ENCODE assay signal across 8 mouse cellular contexts in the genomic region with DNA sequence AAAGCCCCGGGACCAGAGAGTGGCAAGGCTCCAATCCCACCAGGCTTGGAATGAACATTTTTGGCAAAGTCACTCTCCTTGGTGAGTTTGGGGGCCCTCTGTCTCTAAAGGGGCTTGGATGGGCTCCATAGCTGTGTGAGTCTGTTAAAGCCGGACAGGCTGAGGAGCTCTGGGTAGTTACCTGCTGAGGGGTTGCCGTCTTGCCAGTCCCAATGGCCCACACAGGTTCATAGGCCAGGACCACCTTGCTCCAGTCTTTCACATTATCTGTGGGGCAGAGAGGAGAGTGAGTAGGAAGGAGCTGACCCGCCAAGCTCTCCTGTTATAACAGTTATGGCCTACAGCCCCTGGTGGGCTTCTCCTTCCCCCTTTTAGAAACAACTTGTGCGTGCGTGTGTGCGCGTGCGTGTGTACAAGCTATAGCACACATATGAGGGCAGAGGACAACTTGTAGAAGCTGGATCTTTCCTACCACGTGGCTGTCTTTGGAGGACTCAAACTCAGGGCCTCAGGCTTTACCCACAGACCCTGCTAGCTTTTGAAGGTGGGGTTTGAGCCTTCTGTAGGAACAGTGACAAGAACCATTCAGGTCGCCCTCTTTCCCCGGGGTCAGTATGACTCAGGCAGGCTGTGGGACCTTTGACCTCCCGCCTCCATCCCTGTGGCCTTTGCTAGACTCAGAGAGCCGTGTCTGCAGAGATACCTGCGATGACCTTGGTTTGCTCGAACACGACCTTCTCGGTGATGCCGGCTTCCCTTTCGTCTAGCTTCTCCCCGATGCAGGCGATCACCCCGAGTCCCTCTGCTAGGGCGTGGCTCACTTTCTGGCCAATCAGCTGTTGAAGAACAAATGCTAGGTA. TPM values are rescaled to one million over a fixed set of nuclear protein-coding genes. Genes with fewer than 3 reads are reported as not detected.
DNase-seq lines count a peak whose midpoint lies in the region; ATAC-seq and TF ChIP-seq lines count a peak whose summit lies in the region.

No protein-coding gene starts in this region.

- peak; percentile 36 for DNase-seq in cerebellum, adult 11 months
- no peak for DNase-seq in testis, postnatal 10 days (ENCODE audit: low spot score)
- DNase-seq in layer of hippocampus, adult 11-12 months (ENCODE audit: low spot score) = no peak
- no peak for DNase-seq in left cerebral cortex, adult 9 months (ENCODE audit: low spot score in 2 of 2)

- peak overlapping the region; percentile 88 for H3K9ac ChIP-seq in limb, embryonic 13.5 days
- peak overlapping the region; percentile 80; the same call in 1 of the 2 replicates for H3K9ac ChIP-seq in stomach, embryonic 15.5 days

- WGBS in limb, embryonic 13.5 days = 80% methylated on average over 24 of the region's 24 CpGs
- WGBS in stomach, embryonic 15.5 days = 76% methylated on average over 24 of the region's 24 CpGs

- ATAC-seq in cerebellum, adult (ENCODE audit: insufficient number of reproducible peaks, low FRiP score, low TSS enrichment) = no peak
- ATAC-seq in limb, embryonic 13.5 days (ENCODE audit: low FRiP score, low read depth) = no peak
- ATAC-seq in stomach, embryonic 15.5 days (ENCODE audit: insufficient read depth, low FRiP score, low read depth) = no peak

- H3K27ac ChIP-seq in testis, adult 2 months (ENCODE audit: control insufficient read depth, insufficient read depth, low read depth, low read length) = no peak overlapping the region
- no peak overlapping the region for H3K27ac ChIP-seq in limb, embryonic 13.5 days
- H3K27ac ChIP-seq in stomach, embryonic 15.5 days = peak overlapping the region; percentile 14; the same call in 1 of the 2 replicates

- no peak for TF ChIP-seq CTCF in testis, adult 2 months (IDR thresholded peaks at IDR 0.05; ENCODE audit: control insufficient read depth, insufficient read depth, insufficient replicate concordance, low read depth, low read length)

- TF ChIP-seq POLR2A in testis, adult 2 months (IDR thresholded peaks at IDR 0.05; ENCODE audit: control insufficient read depth, low read depth, low read length) = no peak

- no peaks in the 10 kb centered on the region for H3K9me3 ChIP-seq in limb, embryonic 13.5 days
- H3K9me3 ChIP-seq in stomach, embryonic 15.5 days = no peaks in the 10 kb centered on the region

- H3K4me2 ChIP-seq in limb, embryonic 13.5 days (replicated peaks) = peak overlapping the region; percentile 95
- H3K4me2 ChIP-seq in stomach, embryonic 15.5 days = peak overlapping the region; percentile 79

- no peaks in the 10 kb centered on the region for H3K27me3 ChIP-seq in testis, adult 2 months (ENCODE audit: control insufficient read depth, insufficient read depth, low read length)
- no peaks in the 10 kb centered on the region for H3K27me3 ChIP-seq in limb, embryonic 13.5 days
- H3K27me3 ChIP-seq in stomach, embryonic 15.5 days (replicated peaks) = no peaks in the 10 kb centered on the region

- peak overlapping the region; percentile 83 for H3K4me3 ChIP-seq in testis, adult 2 months (ENCODE audit: control insufficient read depth, low read depth, low read length)
- H3K4me3 ChIP-seq in limb, embryonic 13.5 days = peak overlapping the region; percentile 71
- H3K4me3 ChIP-seq in stomach, embryonic 15.5 days (replicated peaks) = peak overlapping the region; percentile 68

- H3K36me3 ChIP-seq in testis, adult 2 months (ENCODE audit: control insufficient read depth, insufficient read depth, low read length) = peaks cover 2% of the 10 kb centered on the region; the same call in 1 of the 2 replicates
- H3K36me3 ChIP-seq in limb, embryonic 13.5 days = peaks cover 45% of the 10 kb centered on the region
- H3K36me3 ChIP-seq in stomach, embryonic 15.5 days = peaks cover 21% of the 10 kb centered on the region

- H3K4me1 ChIP-seq in testis, adult 2 months (ENCODE audit: control insufficient read depth, insufficient read depth, low read length) = peaks cover 52% of the 10 kb centered on the region
- H3K4me1 ChIP-seq in limb, embryonic 13.5 days = peaks cover 48% of the 10 kb centered on the region
- H3K4me1 ChIP-seq in stomach, embryonic 15.5 days = peaks cover 44% of the 10 kb centered on the region

RNA-seq across cellular contexts. Expression of a gene that starts 2.2 kb away (rescaled TPM):
- 471 and 473 TPM in 2 replicates for polyA plus RNA-seq in testis, adult 2 months (2012; rRNA removed)
- 782 and 803 TPM in 2 replicates for polyA plus RNA-seq in limb, embryonic 13.5 days (2015; fragmentation: Nextera tagmentation; extraction: Ambion mirVana)
- polyA plus RNA-seq in stomach, embryonic 15.5 days (2015; fragmentation: Nextera tagmentation; extraction: Ambion mirVana) = 890 and 914 TPM in 2 replicates

RNA-seq across cellular contexts. Expression of a gene that starts 3.5 kb away (rescaled TPM):
- polyA plus RNA-seq in testis, adult 2 months (2012; rRNA removed) = 63.6 and 78.1 TPM in 2 replicates
- 10.4 and 12.3 TPM in 2 replicates for polyA plus RNA-seq in limb, embryonic 13.5 days (2015; fragmentation: Nextera tagmentation; extraction: Ambion mirVana)
- polyA plus RNA-seq in stomach, embryonic 15.5 days (2015; fragmentation: Nextera tagmentation; extraction: Ambion mirVana) = 11.7 and 12.7 TPM in 2 replicates

RNA-seq across cellular contexts. Expression of a gene that starts 17.4 kb away (rescaled TPM):
- 37.4 and 41.2 TPM in 2 replicates for polyA plus RNA-seq in testis, adult 2 months (2012; rRNA removed)
- polyA plus RNA-seq in limb, embryonic 13.5 days (2015; fragmentation: Nextera tagmentation; extraction: Ambion mirVana) = 165 and 177 TPM in 2 replicates
- 116 and 125 TPM in 2 replicates for polyA plus RNA-seq in stomach, embryonic 15.5 days (2015; fragmentation: Nextera tagmentation; extraction: Ambion mirVana)

RNA-seq across cellular contexts. Expression of a gene that starts 17.4 kb away (rescaled TPM):
- 218 and 250 TPM in 2 replicates for polyA plus RNA-seq in testis, adult 2 months (2012; rRNA removed)
- polyA plus RNA-seq in limb, embryonic 13.5 days (2015; fragmentation: Nextera tagmentation; extraction: Ambion mirVana) = 166 and 172 TPM in 2 replicates
- polyA plus RNA-seq in stomach, embryonic 15.5 days (2015; fragmentation: Nextera tagmentation; extraction: Ambion mirVana) = 141 and 159 TPM in 2 replicates

RNA-seq across cellular contexts. Expression of a gene that starts 28.1 kb away (rescaled TPM):
- 0.07 TPM in 1 of 2 replicates, not detected in the other for polyA plus RNA-seq in testis, adult 2 months (2012; rRNA removed)
- polyA plus RNA-seq in limb, embryonic 13.5 days (2015; fragmentation: Nextera tagmentation; extraction: Ambion mirVana) = 1.0 and 1.3 TPM in 2 replicates
- polyA plus RNA-seq in stomach, embryonic 15.5 days (2015; fragmentation: Nextera tagmentation; extraction: Ambion mirVana) = 0.97 and 1.1 TPM in 2 replicates
